Mouse (Mus musculus): ENCODE measurements around the gene Glp1r.
A peak's percentile ranks its signal among the peaks of the same experiment; 100 is the strongest.

The Glp1r gene

DNA sequence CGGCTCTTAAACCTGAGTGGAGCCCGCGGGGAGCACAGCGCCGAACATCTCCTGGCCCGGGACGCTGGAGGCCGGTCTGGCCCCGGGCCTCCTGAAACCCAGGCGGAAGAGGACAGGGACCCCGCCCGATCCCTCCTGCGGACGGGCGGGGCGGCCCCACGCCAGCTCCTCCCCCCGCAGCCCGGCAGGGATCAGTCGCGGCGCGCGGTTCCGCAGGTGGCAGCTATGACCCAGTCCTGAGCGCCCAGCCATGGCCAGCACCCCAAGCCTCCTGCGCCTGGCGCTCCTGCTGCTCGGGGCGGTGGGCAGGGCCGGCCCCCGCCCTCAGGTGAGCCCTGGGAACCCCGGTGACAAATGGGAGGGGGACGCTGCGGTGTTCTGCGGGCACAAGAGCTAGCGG lies at the start of gene Glp1r:
Glp1r (plus strand) TSS at position 191 of the 400 bp plus-strand sequence.
- DNase-seq (ENCODE audit: low read depth): no peak

DNA sequence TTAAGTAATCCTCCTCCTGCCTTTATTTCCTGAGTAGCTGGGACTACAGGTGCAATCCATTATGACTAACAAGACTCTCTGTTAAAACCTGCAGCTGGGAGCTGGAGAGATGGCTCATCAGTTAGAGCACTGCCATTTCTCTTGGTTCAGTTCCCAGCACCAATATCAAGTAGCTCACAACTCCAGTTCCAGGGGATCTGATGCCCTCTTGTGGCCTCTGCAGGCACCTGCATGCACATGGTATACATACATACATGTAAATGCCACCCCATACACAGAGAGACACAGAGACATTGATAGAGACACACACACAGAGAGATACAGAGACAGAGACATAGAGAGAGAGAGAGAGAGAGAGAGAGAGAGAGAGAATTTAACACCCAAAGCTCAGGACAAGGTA lies 49.3 kb upstream of the Glp1r start:
- peak; percentile 8 for DNase-seq (ENCODE audit: low read depth)

DNA sequence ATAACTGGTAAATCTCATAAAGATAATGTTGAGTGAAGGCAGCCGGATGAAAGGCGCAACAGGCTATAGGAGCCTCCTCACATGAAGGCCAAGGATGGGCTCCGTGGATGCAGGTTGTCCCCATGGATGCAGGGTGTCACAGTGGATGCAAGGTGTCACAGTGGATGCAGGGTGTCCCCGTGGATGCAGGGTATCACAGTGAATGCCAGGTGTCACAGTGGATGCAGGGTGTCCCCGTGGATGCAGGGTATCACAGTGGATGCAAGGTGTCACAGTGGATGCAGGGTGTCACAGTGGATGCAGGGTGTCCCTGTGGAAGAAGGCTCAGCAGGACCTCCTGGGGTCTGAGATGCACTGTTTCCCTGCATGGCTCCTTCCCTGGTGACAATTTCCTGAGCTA lies 44.3 kb upstream of the Glp1r start:
- DNase-seq (ENCODE audit: low read depth): no peak

DNA sequence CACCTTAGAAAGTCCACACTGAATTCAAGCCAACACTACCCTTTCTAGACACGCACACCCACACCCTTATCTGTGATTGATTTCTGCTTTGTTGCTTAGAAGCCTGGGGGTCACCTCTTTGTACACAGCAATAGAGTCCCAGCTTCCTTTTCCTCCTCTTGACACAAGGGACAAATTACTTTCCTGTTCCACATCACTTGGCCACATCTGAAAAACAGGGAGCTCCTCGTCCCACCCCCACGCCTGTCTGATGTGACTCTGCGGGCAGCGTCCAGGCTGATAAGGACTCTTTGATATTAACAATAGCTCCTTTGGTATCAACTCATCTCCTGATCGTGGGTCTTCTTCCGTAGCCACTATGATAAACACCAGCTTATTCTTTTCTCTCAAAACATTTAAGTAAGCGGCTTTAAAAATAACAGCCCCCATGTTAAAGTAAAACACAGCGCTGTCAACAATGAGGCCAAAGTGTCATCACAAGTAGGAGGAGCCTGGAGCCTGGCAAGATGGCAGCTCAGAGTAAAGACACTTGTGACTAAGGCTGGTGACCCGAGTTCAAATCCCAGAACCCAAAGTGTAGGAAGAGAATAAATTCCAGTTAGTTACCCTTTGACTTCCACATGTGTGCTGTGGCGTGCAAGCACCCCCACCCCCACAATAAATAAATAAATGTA lies 42.9 kb upstream of the Glp1r start:
- no peak for DNase-seq (ENCODE audit: low read depth)

DNA sequence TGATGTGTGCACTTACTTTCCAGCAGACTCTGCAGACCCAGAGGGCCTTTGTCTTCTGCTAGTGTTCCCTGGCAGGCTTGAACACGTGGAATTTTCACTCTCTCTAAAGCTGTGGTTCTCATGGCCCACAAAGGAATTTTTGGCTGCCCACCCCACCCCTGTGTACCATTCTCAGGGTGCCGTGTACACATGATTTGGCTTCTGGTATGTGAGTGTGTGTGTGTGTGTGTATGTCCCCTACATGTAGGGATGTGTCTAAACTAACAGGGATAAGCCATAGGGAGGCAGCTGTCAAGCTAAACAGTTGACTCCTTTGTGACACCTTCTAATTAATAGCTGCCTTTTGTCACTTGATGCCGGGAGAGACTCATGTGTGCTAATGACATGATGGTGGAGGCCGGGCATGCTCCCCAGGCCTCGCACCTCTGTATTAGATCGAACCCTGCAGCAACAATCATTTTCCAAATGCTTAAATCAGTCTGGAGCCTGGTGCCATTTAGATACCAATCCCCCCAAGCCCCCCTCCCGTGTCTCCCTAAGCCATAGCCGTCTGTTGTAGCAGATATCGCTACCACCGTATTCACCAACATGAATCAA lies 41.5 kb upstream of the Glp1r start:
- no peak for DNase-seq (ENCODE audit: low read depth)

DNA sequence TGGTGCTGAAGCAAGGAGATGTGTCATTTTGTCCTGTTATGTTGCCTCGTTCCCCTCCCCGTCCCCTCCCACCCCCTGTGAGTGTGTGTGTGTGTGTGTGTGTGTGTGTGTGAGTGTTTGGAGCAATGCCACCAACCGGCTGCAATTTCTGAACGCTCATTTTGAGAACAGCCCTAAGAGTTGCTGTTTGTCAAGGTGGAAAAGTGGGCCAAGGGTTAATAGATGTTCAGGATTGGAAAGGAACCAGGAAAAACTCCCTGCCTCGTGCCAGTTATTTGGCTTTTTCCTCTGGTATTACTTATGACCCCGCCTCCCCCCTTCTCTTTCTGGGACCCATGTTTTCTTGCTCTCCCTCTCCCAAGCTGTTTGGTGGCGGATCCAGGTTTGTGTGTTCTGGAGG lies 41.0 kb upstream of the Glp1r start:
- DNase-seq (ENCODE audit: low read depth): peak; percentile 6

DNA sequence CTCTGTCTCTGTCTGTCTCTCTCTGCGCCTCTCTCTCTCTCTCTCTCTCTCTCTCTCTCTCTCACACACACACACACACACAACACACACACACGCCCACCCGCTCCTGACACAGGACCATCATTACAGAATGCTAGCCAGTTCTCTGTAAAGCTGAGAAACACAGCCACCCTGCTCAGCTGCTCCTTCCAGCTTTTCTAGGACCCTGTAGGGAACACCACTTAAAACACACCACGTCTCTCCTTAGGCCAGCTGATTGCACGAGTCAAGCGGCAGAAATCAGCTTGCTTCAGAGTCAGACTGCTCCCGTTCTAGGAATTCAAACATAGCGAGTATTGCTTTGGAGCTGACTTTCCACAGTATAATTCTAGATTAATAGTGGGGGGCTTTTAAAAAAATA lies 35.3 kb upstream of the Glp1r start:
- DNase-seq (ENCODE audit: low read depth): no peak

DNA sequence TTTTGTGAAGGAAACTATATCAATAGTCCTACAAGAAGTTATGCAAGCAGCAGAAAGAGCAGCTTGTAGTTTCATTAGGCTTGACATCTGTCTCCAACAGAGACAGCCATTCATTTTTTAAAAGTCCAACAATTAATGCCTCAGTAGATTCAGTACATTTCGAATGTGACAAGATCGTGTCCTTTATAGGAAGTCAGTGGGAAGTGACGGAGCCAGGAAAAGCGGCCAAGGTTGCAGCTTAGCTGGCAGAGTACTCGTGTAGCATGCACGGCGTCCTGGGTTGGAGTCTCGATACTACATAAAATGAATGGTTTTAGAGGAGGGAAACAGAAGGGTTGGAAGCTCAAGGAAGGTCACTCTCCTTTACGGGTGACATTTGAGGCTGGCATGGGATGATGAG lies 34.7 kb upstream of the Glp1r start:
- DNase-seq (ENCODE audit: low read depth): no peak

DNA sequence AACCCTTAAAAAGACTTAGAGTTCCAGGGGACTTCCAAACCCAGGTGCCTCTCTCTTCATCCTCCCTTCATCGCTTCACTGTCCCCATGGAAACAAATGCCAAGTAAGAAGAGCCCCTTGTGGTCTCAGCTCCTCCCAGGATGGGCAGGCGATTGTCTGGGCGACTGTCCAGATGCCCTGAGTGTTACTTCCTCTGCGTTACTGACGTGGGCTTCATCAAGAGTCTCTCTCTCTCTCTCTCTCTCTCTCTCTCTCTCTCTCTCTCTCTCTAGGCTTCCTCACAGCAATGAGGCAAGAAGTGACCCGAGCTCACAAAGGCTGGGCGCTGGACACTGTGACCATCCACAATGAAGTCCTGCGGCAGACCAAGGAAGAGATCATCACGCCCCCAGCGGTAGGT lies 30.6 kb upstream of the Glp1r start:
- no peak for DNase-seq (ENCODE audit: low read depth)

DNA sequence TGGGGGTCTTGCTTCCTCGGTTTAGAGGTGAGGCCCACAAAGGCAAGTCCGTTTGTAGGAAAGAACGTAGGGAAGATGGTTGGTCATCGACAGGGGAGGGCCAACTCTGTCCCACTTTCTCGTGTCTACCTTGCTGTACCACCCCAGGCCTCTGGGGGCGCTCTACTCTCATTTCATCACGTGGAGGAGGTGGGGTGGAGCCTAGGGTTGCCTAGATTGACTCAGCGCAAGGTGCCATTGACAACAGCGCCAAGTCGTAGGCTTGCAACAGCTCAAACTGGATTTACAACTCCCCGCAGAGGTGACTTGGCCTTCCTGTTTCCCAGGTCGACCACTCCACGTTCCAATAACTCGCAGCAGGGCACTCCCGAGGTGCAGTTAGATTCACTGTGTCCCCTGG lies 27.3 kb upstream of the Glp1r start:
- DNase-seq (ENCODE audit: low read depth): no peak

DNA sequence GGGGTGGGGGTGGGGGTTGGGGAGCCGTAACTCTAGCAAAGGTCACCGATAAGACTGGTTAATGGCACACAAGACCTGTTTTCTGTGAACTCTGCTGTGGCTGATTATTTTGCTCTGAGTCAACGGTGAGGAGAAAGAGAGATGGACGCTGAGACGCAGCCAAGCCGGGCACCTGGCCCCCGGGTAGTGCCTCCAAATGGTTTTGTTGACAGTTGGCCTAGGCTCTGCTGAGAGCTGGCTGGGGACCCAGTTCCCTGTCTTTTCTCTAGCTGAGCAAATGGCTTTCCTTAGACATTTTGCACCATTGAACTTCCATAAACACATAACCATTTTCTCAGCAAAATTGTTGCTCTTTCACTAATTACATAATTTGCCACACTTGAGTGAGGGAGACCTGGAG lies 24.2 kb upstream of the Glp1r start:
- no peak for DNase-seq (ENCODE audit: low read depth)

DNA sequence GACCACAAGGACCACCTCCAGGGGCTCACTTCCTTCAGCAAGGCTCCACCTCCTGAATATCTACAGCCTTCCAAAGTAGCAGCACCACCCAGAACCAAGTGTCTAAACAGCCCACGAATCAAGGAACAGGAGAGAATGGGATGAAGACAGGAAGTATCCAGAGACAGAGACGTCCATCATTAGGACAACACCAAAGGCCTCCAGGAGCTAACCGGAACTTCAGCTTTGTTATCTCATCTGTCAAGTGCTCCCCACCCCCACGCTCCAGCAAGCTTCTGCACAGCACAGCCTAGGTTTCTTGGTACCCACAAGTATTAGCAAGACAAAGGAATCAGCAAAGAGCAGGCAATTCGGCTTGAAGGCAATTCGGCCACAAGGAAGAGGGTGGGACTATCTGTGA lies 23.0 kb upstream of the Glp1r start:
- DNase-seq (ENCODE audit: low read depth): no peak

DNA sequence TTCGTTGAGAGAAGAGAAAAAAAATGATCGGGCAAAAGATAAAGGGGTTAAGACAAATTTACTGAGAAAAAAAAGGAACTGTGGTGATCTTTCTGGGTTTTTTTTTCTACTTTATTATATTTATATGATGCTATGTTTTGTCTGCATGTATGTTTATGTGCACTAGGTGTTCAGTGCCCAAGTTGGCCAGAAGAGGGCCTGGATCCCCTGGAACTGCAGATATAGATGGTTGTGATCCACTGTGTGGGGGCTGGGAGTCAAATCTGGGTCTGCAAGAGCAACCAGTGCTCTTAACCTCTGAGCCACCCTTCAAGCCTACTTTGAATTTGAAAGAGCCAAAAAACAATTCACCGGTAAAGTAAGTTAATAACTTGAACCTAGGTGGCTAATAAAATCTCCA lies 21.2 kb upstream of the Glp1r start:
- no peak for DNase-seq (ENCODE audit: low read depth)

DNA sequence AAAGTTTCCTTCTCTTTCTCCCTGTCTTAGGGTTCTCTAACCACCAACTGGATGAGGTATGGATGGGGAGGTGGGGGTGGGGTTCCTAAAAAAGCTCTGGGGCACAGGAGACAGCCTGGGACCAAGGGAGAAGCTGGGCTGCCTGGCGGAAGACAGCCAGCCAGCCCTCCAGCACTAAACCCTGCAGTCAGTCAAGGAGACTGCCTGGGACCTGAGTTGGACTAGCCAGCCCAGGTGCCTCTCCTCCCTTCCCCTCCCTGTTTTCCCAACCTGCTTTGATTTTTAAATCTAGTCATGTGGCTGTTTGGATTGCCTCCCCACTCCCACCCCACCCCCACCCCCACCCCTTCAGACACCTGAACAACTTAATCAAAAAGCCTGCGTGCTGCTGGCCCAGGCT lies 20.6 kb upstream of the Glp1r start:
- no peak for DNase-seq (ENCODE audit: low read depth)

DNA sequence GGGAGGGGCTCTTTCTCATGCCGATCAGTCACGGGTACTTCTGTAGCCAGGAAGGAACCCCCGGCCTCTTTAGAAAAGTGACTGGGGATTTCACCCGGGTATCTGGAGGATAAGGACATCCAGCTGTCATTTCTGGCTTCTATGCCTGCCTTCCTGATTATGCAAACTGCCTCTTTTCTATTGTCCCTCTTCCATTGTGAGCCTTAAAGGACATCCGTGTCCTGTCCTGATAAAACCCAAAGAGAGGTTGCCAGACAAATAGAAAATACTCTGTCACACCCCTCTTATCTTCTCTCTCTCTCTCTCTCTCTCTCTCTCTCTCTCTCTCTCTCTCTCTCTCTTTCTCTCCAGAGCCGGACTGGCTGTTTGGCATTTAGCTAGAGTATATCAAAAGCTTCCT lies 19.4 kb upstream of the Glp1r start:
- no peak for DNase-seq (ENCODE audit: low read depth)

DNA sequence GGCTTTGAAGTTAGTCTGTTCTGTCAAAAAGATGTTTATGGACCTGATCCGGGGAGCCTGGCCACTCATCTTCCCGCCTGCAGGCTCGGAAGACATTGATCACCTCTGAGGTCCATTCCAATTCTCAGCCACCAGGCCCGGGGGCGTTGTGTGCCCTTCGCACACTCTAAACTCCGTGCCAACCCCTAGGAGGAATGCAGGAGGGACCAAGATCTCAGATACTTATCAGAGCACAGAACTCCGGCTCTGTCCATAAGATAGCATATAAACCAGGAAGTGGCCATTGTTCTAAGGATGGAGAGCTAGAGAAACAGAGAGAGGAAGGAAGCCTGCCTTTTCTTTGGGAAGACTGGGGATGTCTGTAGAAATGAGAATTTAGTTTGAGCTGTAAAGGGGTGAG lies 18.1 kb upstream of the Glp1r start:
- no peak for DNase-seq (ENCODE audit: low read depth)

DNA sequence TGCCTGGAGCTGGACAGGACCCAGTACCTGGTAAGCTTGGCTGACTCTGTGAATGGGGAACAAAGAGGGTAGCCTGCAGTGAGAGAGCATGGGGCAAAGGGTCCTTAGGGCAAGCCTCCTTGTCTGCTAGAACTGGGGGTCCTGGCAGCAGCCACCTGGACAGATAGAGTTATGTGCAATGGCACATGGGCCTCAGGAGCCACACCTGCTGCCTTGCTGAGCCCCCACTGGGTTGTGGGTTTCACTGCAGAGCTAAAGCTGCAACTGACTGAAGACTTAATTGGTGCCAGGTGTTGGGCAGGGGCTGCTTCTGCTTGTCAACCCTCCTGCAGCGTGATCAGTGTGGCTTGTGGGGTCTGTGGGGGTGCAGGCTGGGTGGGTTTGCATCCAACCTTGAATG lies 9.5 kb upstream of the Glp1r start:
- DNase-seq (ENCODE audit: low read depth): no peak

DNA sequence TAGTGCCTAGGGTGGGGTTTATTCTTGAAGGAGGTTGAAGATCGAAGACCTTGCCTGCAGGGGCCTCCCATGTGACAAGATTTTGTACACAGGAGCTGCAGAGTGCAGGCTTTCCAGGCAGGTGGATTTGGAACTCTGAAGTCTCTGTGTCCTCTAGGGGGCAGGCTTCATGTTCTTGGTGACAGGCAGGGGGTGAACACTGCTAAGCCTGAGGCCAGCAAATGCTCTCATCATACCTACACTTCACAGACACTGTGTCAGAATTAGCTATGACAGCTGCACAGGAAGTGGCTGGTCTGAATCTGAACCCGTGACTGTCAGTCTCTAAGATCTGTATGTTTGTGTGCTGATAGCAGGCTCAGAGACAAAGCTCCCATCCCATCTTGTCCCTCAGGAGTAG lies 8.9 kb upstream of the Glp1r start:
- peak; percentile 11 for DNase-seq (ENCODE audit: low read depth)

DNA sequence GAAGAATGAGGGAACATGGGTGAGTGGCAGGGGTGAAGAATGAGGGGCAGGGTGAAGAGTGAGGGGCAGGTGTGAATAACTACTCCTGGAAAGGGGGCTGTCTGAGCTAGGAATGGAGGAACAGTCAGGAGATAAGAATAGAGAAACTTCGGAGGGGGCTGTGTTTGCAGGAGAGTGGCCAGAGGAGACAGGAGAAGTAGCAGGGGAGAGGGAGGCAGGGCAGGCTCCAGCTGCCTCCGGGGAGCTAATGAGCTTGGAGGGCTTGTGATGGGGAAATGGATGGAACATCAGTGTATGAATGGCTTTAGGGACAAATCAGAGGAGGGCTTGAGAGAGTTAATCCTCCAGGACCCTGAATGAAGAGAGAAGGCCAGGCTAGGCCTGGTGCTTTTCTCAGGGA lies 4.5 kb upstream of the Glp1r start:
- DNase-seq (ENCODE audit: low read depth): no peak

DNA sequence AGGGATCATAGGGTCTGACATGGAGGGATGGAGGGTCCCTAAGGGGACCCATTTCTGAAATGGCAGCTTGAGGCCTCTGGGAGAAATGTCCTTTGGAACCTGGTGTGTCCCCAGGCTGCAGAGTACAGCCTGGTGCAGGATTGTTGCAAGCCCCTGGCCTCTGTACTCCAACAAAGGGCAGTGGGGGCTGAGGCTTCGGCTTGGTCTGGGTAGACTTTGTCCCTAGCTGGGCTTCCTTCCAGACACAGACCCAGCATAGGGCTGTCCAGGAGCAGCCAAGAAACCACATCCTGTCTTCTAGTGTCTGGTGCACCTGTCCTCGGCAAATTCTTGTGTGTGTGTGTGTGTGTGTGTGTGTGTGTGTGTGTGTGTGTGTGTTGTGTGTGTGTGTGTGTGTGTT lies 2.5 kb downstream of the Glp1r start:
- DNase-seq (ENCODE audit: low read depth): no peak

DNA sequence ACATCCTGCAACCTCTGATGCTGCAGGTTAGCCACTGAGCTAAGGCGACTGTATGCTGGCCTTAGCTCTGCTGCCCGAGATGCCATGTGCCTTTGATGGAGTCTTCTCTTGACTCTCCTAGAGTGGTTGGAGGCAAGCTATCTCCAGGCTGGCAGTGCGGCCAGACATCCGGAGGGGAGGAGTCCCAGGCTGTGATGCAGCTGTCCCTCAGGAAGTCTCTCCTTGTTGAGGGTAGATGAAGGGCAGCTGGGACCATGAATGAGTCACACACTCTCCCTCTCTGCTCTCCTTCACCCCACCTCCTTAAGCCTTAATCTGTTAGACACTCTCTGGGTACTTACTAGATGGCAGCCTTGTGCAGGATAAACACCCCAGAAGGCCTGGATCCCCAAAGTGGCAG lies 6.0 kb downstream of the Glp1r start:
- no peak for DNase-seq (ENCODE audit: low read depth)

DNA sequence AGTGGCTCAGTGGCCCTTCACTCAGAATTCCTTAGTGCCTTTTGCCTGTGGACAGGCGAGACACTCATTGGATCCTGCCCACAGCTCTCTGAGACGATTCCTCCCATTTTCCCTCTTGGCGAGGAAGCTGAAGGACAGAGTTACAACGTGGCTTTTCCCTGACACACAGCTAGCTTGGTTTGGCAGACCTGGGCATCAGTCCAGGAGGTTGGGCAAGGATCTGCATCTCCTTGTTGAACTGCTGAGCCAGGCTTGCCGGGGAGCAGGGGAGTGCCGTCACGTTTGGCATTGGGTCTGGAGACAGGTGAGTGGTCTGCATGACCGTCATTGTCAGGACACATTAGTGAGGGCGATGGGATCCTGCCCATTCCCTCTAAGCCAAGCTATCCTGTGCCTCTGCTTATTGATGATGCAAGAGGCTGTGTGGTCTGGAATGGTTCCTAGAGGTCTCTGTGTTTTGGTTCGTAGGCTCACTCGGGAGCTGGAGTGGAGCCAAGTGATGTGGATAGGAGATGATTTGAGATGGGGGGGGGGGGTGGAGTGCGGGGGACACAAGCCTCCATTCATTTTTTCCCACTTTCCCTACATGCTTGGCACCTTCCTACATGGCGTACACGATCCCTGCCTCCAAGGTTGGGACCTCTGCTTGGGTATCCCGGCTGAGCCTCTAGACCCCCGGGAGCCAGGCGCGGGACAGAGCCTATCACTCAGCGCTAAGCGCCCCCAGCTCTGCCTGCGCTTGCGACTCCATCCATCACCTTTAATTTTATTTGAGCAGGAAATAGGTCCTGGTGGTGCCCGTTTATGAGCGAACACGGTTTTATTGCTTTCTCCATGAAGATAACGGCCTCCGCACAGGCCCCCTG lies 9.5 kb downstream of the Glp1r start:
- DNase-seq (ENCODE audit: low read depth): peak; percentile 61

DNA sequence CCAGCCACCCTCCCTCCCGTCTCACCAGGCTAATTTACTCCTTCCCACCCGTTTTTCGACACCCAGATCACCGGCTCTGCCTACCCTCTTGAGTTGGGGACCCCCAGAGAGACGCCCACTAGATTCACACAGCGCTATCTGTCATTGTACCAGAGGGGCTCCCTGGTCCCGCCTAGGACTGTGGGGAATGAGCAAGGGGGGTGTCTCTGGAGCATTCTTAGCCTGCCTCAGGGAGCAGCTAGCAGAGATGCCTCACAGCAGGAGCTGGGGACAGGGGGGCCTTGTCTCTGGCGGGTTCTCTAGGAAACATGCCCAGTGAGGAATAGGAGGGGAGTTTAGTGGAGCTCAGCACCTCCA lies 10.1 kb downstream of the Glp1r start:
- DNase-seq (ENCODE audit: low read depth): no peak

DNA sequence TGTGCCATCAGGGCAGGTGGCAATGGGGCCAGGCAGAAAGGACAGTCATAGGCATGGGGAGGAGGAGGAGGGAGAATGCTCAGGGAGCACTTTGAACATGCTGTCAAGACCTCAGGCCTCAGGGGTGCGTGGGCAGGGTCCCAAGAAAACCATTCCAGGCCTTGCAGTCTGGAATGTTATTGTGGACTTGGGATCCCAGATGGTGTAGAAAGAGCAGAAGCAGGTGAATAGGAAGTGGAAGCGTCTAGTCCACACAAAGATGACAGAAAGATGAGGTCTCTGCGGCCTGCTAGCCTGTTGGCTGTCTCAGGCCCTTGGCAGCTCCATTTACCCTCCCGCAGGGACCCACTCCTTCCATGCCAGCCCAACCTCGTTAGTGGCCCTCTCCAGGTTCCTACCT lies 10.9 kb downstream of the Glp1r start:
- DNase-seq (ENCODE audit: low read depth): no peak
